Mouse (Mus musculus): ENCODE data around the gene Mcoln2. TPM values are rescaled to one million over a fixed set of nuclear protein-coding genes. Genes with fewer than 3 reads are reported as not detected.

The Mcoln2 gene
- polyA plus RNA-seq, 1 experiment from 2014 or later, result 2.5 TPM

- no peak for ATAC-seq (ENCODE audit: insufficient read depth, low FRiP score)
- Histone ChIP-seq H3K27ac (ENCODE audit: low read length) (no peak overlapping the region), H3K9ac (ENCODE audit: low read length) (no peak overlapping the region), H3K4me1 (ENCODE audit: control insufficient read depth, insufficient read depth, low read length) (no peaks in the 10 kb centered on the region), H3K36me3 (ENCODE audit: control insufficient read depth, insufficient read depth, low read length) (no peaks in the 10 kb centered on the region), H3K4me3 (replicated peaks; ENCODE audit: low read length) (no peak overlapping the region), H3K4me2 (ENCODE audit: low read depth, low read length) (no peak overlapping the region), H3K27me3 (ENCODE audit: control insufficient read depth, insufficient read depth, low read length) (no peaks in the 10 kb centered on the region), H3K9me3 (replicated peaks; ENCODE audit: control insufficient read depth, low read length) (no peaks in the 10 kb centered on the region)
- WGBS, result 64% methylated on average over 5 of the region's 5 CpGs
These were observed 23.4 kb downstream of the Mcoln2 start for GRCm38 (mm10) chr3:146173030-146173429.

GRCm38 (mm10) chr3:146174215-146174614 lies 24.6 kb downstream of the Mcoln2 start:
- no peaks in the 10 kb centered on the region for H3K36me3 ChIP-seq (ENCODE audit: control insufficient read depth, insufficient read depth, low read length)
- no peak overlapping the region for H3K9ac ChIP-seq (ENCODE audit: low read length)
- no peak overlapping the region for H3K4me2 ChIP-seq (ENCODE audit: low read depth, low read length)
- WGBS, result 79% methylated on average over 9 of the region's 9 CpGs
- H3K4me3 ChIP-seq (replicated peaks; ENCODE audit: low read length), result no peak overlapping the region
- H3K27me3 ChIP-seq (ENCODE audit: control insufficient read depth, insufficient read depth, low read length), result no peaks in the 10 kb centered on the region
- no peaks in the 10 kb centered on the region; the same call in 1 of the 2 replicates for H3K4me1 ChIP-seq (ENCODE audit: control insufficient read depth, insufficient read depth, low read length)
- no peak for ATAC-seq (ENCODE audit: insufficient read depth, low FRiP score)
- H3K9me3 ChIP-seq (replicated peaks; ENCODE audit: control insufficient read depth, low read length), result no peaks in the 10 kb centered on the region
- no peak overlapping the region for H3K27ac ChIP-seq (ENCODE audit: low read length)

DNA sequence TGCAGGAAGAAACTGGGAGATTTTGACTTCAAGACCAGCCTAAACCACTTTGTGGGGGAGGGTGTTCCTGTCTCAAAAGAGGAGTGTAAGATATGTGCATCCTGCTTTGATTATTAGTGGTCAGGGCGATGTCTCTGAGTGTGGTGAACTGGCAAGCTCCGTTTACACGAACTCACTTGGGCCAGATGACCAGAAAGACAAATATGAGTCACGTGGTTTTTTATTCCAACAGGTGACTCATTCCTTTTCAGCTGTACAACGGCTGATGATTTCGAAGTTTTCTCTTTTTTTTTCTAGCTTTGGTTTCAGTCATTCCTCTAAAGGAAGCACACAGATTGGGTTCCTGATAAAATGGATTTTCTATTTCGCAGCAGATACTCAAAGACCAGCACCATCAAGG lies 27.7 kb downstream of the Mcoln2 start:
- H3K4me1 ChIP-seq (ENCODE audit: control insufficient read depth, insufficient read depth, low read length), result no peaks in the 10 kb centered on the region; the same call in 1 of the 2 replicates
- no peaks in the 10 kb centered on the region for H3K27me3 ChIP-seq (ENCODE audit: control insufficient read depth, insufficient read depth, low read length)
- H3K4me3 ChIP-seq (replicated peaks; ENCODE audit: low read length), result no peak overlapping the region
- peak overlapping the region; percentile 68 for H3K4me2 ChIP-seq (ENCODE audit: low read depth, low read length)
- no peak overlapping the region for H3K27ac ChIP-seq (ENCODE audit: low read length)
- H3K9ac ChIP-seq (ENCODE audit: low read length), result no peak overlapping the region
- H3K9me3 ChIP-seq (replicated peaks; ENCODE audit: control insufficient read depth, low read length), result no peaks in the 10 kb centered on the region
- WGBS, result 61% methylated on average over 7 of the region's 7 CpGs
- no peaks in the 10 kb centered on the region for H3K36me3 ChIP-seq (ENCODE audit: control insufficient read depth, insufficient read depth, low read length)
- no peak for ATAC-seq (ENCODE audit: insufficient read depth, low FRiP score)

DNA sequence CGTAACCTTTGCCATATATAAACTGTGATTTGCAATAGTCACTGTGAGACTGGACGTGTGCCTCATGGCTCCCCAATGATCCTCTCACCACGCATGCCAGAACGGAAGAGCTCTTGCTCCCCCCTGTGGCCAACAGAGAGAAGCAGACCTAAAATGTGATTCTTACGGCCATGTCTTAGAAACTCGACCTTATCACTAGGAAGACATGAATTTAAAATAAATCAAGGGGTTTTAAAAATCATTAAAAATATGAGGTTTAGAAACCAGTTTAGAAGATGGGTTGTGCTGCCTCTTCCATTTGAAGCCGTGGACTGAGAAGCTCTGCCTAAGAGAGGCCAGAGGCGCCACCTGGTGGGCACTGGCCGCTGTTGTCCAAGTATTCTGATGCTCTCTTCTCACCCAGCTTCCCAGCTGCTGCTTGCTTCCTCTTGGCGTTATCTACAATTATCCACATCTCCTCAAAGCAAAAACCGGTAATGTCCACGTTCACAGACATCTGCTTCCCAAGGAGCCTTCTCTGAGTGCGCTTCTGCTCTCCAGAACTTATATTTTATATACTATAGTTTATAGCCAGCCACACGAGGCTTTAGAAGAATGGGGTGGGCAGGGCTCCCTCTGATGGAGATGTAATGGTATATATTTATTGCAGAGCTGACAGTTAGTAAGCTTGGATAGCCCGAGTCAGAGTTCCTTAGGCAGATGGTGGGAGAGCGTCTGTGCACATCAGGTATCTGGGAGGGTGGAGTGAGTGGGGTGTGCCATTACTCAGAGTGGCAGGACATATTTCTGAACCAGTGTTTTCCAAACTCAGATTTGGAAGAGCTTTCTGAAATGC lies 28.3 kb downstream of the Mcoln2 start:
- Histone ChIP-seq H3K9ac (ENCODE audit: low read length) (0 out of 2 replicates have a peak overlapping the region, but pooled peaks have one; percentile 59), H3K27ac (ENCODE audit: low read length) (no peak overlapping the region), H3K27me3 (ENCODE audit: control insufficient read depth, insufficient read depth, low read length) (no peaks in the 10 kb centered on the region), H3K9me3 (replicated peaks; ENCODE audit: control insufficient read depth, low read length) (no peaks in the 10 kb centered on the region), H3K4me3 (replicated peaks; ENCODE audit: low read length) (peak overlapping the region; percentile 37), H3K4me2 (ENCODE audit: low read depth, low read length) (peak overlapping the region; percentile 68), H3K36me3 (ENCODE audit: control insufficient read depth, insufficient read depth, low read length) (no peaks in the 10 kb centered on the region), H3K4me1 (ENCODE audit: control insufficient read depth, insufficient read depth, low read length) (no peaks in the 10 kb centered on the region; the same call in 1 of the 2 replicates)
- ATAC-seq (ENCODE audit: insufficient read depth, low FRiP score), result peak; percentile 61; the same call in 1 of the 2 replicates
- WGBS, result 5% methylated on average over 16 of the region's 16 CpGs

DNA sequence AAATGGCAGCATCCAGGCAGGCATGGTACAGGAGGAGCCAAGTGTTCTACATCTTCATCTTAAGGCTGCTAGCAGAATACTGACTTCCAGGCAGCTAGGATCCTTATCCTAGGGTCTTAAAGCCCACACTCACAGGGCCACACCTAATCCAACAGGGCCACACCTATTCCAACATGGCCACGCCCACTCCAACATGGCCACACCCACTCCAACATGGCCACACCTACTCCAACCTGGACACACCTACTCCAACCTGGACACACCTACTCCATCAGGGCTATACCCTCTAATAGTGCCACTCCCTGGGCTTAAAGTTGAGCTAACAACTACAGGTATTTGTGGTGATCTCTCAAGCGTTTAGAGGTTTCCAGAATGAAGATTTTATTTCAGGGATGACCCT lies 30.7 kb downstream of the Mcoln2 start:
- Histone ChIP-seq H3K27ac (ENCODE audit: low read length) (no peak overlapping the region), H3K4me1 (ENCODE audit: control insufficient read depth, insufficient read depth, low read length) (no peaks in the 10 kb centered on the region; the same call in 1 of the 2 replicates), H3K36me3 (ENCODE audit: control insufficient read depth, insufficient read depth, low read length) (no peaks in the 10 kb centered on the region), H3K4me3 (replicated peaks; ENCODE audit: low read length) (no peak overlapping the region), H3K9me3 (replicated peaks; ENCODE audit: control insufficient read depth, low read length) (no peaks in the 10 kb centered on the region), H3K9ac (ENCODE audit: low read length) (no peak overlapping the region), H3K4me2 (ENCODE audit: low read depth, low read length) (no peak overlapping the region), H3K27me3 (ENCODE audit: control insufficient read depth, insufficient read depth, low read length) (no peaks in the 10 kb centered on the region)
- WGBS, result 42% methylated on average over 2 of the region's 2 CpGs
- no peak for ATAC-seq (ENCODE audit: insufficient read depth, low FRiP score)

DNA sequence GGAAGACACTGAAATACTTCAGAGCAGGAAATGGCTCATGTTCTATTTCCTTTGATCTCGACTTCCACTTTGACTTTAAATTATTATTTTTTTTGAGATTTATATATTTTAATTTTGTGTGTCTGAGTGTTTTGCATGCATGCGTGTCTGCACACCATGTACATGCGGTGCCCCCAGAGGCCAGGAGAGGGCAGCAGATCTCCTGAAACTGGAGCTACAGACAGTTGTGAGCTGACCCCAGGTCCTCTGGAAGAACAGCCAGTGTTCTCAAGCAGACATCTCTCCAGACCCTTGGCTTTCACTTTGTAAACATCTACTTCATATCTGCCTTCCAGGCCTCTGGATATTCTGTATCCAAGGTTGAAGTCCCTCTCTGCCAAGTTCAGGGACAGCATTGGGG lies 31.4 kb downstream of the Mcoln2 start:
- no peak overlapping the region for H3K9ac ChIP-seq (ENCODE audit: low read length)
- no peak overlapping the region for H3K27ac ChIP-seq (ENCODE audit: low read length)
- H3K4me2 ChIP-seq (ENCODE audit: low read depth, low read length), result no peak overlapping the region
- ATAC-seq (ENCODE audit: insufficient read depth, low FRiP score), result no peak
- 37% methylated on average over 3 of the region's 3 CpGs for WGBS
- H3K4me3 ChIP-seq (replicated peaks; ENCODE audit: low read length), result no peak overlapping the region
- H3K4me1 ChIP-seq (ENCODE audit: control insufficient read depth, insufficient read depth, low read length), result no peaks in the 10 kb centered on the region; the same call in 1 of the 2 replicates
- H3K27me3 ChIP-seq (ENCODE audit: control insufficient read depth, insufficient read depth, low read length), result no peaks in the 10 kb centered on the region
- H3K9me3 ChIP-seq (replicated peaks; ENCODE audit: control insufficient read depth, low read length), result no peaks in the 10 kb centered on the region
- no peaks in the 10 kb centered on the region for H3K36me3 ChIP-seq (ENCODE audit: control insufficient read depth, insufficient read depth, low read length)

GRCm38 (mm10) chr3:146184992-146185657 lies 35.5 kb downstream of the Mcoln2 start:
- Histone ChIP-seq H3K9ac (ENCODE audit: low read length) (no peak overlapping the region), H3K27ac (ENCODE audit: low read length) (no peak overlapping the region), H3K9me3 (replicated peaks; ENCODE audit: control insufficient read depth, low read length) (no peaks in the 10 kb centered on the region), H3K36me3 (ENCODE audit: control insufficient read depth, insufficient read depth, low read length) (no peaks in the 10 kb centered on the region), H3K4me3 (replicated peaks; ENCODE audit: low read length) (no peak overlapping the region), H3K27me3 (ENCODE audit: control insufficient read depth, insufficient read depth, low read length) (no peaks in the 10 kb centered on the region), H3K4me1 (ENCODE audit: control insufficient read depth, insufficient read depth, low read length) (no peaks in the 10 kb centered on the region), H3K4me2 (ENCODE audit: low read depth, low read length) (no peak overlapping the region)
- 21% methylated on average over 13 of the region's 13 CpGs for WGBS
- peak; percentile 43; the same call in 1 of the 2 replicates for ATAC-seq (ENCODE audit: insufficient read depth, low FRiP score)

DNA sequence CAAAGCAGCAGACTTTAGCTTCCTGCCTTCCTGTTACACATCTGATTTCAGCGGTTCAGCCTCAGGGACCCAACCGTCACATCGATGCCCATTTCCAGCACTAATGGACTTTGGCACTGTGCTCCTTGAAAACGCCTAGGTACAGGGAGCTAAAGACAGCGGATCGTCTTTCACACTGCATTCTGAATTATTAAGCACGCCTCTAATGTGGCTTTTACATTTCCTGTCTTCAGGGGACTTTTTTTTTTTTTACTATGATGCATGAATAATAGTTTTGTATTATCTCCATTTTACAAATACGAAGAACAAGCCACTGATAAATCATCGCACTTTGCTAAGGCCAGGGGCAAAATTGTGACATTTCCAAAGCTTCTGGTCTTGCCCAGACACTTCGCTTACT lies 36.4 kb downstream of the Mcoln2 start:
- H3K27me3 ChIP-seq (ENCODE audit: control insufficient read depth, insufficient read depth, low read length), result no peaks in the 10 kb centered on the region
- ATAC-seq (ENCODE audit: insufficient read depth, low FRiP score), result no peak
- WGBS, result 78% methylated on average over 10 of the region's 10 CpGs

GRCm38 (mm10) chr3:146189933-146190332 lies 40.3 kb downstream of the Mcoln2 start:
- Histone ChIP-seq H3K4me2 (ENCODE audit: low read depth, low read length) (no peak overlapping the region), H3K27ac (ENCODE audit: low read length) (no peak overlapping the region), H3K4me3 (replicated peaks; ENCODE audit: low read length) (no peak overlapping the region), H3K36me3 (ENCODE audit: control insufficient read depth, insufficient read depth, low read length) (no peaks in the 10 kb centered on the region), H3K27me3 (ENCODE audit: control insufficient read depth, insufficient read depth, low read length) (no peaks in the 10 kb centered on the region), H3K9me3 (replicated peaks; ENCODE audit: control insufficient read depth, low read length) (no peaks in the 10 kb centered on the region), H3K4me1 (ENCODE audit: control insufficient read depth, insufficient read depth, low read length) (no peaks in the 10 kb centered on the region), H3K9ac (ENCODE audit: low read length) (no peak overlapping the region)
- 70% methylated on average over 10 of the region's 10 CpGs for WGBS
- no peak for ATAC-seq (ENCODE audit: insufficient read depth, low FRiP score)

More for the DNA sequence above, 36.4 kb downstream of the Mcoln2 start:
- Histone ChIP-seq H3K36me3 (ENCODE audit: control insufficient read depth, insufficient read depth, low read length) (no peaks in the 10 kb centered on the region), H3K4me3 (replicated peaks; ENCODE audit: low read length) (no peak overlapping the region), H3K4me1 (ENCODE audit: control insufficient read depth, insufficient read depth, low read length) (no peaks in the 10 kb centered on the region), H3K4me2 (ENCODE audit: low read depth, low read length) (no peak overlapping the region), H3K9me3 (replicated peaks; ENCODE audit: control insufficient read depth, low read length) (no peaks in the 10 kb centered on the region), H3K9ac (ENCODE audit: low read length) (no peak overlapping the region), H3K27ac (ENCODE audit: low read length) (no peak overlapping the region)
